Mouse (Mus musculus) limb, embryonic 11.5 days (tissue): ENCODE measurements around the gene Cdon. TPM values are rescaled to one million over a fixed set of nuclear protein-coding genes. Genes with fewer than 3 reads are reported as not detected.
A peak's percentile ranks its signal among the peaks of the same experiment; 100 is the strongest.

Experiments
- ATAC-seq: fragments of 200-750 bp; cut with Nextera tagmentation; 2 replicates; pipeline ENCODE4 v1.8.0; 2017; ENCODE audit warnings: low read depth; ENCODE audit not compliant: insufficient number of reproducible peaks, low FRiP score, low TSS enrichment
- DNase-seq: peaks from one replicate; pipeline ENCODE4 v3.0.0-alpha.2; 2015; ENCODE audit warnings: low spot score
- H3K27ac ChIP-seq: fragments of 300-500 bp; sonication (generic); replicated peaks from 2 replicates; pipeline ENCODE4 v1.5.1; 2014; ENCODE audit warnings: low read depth, mild to moderate bottlenecking, low read length
- H3K27me3 ChIP-seq: fragments of 300-500 bp; sonication (generic); 2 replicates; pipeline ENCODE4 v1.6.1; 2014; ENCODE audit warnings: mild to moderate bottlenecking, low read length, mixed read lengths; ENCODE audit not compliant: control insufficient read depth, insufficient read depth
- H3K36me3 ChIP-seq: fragments of 300-500 bp; sonication (generic); 2 replicates; pipeline ENCODE4 v1.6.1; 2014; ENCODE audit warnings: mild to moderate bottlenecking, low read length, moderate library complexity, mixed read lengths; ENCODE audit not compliant: control insufficient read depth, insufficient read depth
- H3K4me1 ChIP-seq: fragments of 300-500 bp; sonication (generic); 2 replicates; pipeline ENCODE4 v1.6.1; 2014; ENCODE audit warnings: low read length, mixed read lengths; ENCODE audit not compliant: control insufficient read depth, insufficient read depth
- H3K4me2 ChIP-seq: fragments of 300-500 bp; sonication (generic); 2 replicates; pipeline ENCODE4 v1.6.1; 2014; ENCODE audit warnings: low read depth, mild to moderate bottlenecking, moderate library complexity; ENCODE audit not compliant: severe bottlenecking
- H3K4me3 ChIP-seq: fragments of 300-500 bp; sonication (generic); 2 replicates; pipeline ENCODE4 v1.5.1; 2014; ENCODE audit warnings: low read depth, low read length
- H3K9ac ChIP-seq: fragments of 300-500 bp; sonication (generic); 2 replicates; pipeline ENCODE4 v1.6.1; 2014; ENCODE audit warnings: mild to moderate bottlenecking, low read length
- H3K9me3 ChIP-seq: fragments of 300-500 bp; sonication (generic); 2 replicates; pipeline ENCODE4 v1.6.1; 2016; ENCODE audit warnings: low read length; ENCODE audit not compliant: control insufficient read depth
- WGBS: fragments of 180-500 bp; shearing (Covaris S2); extraction: QIAGEN DNeasy Blood & Tissue Kit; methylation state at CpG from one replicate; pipeline ENCODE4 v1.1.7; 2014; 5-methylcytosine and 5-hydroxymethylcytosine counted together
- polyA plus RNA-seq: library from polyadenylated mRNA; unstranded; fragments of >200 nt; fragmentation: Nextera tagmentation; extraction: Ambion mirVana; gene quantifications from 2 replicates; pipeline ENCODE4 v1.2.1, GENCODE M21; 2014

The Cdon gene
- 10.9 and 11.8 TPM in 2 replicates for polyA plus RNA-seq

- Histone ChIP-seq H3K27ac (peak within 1 kb of the TSS; percentile 93), H3K9ac (peak within 1 kb of the TSS; percentile 96), H3K4me1 (peaks cover 26% of the 10 kb centered on the region), H3K4me2 (peak within 1 kb of the TSS; percentile 75), H3K27me3 (no peaks in the 10 kb centered on the region), H3K4me3 (peak within 1 kb of the TSS; percentile 97), H3K9me3 (no peaks in the 10 kb centered on the region), H3K36me3 (no peaks in the 10 kb centered on the region)
- ATAC-seq = peak; percentile 94
- under 1% methylated on average over 84 of the region's 97 CpGs for WGBS
- DNase-seq = peak; percentile 91
Measured at GRCm38 (mm10) chr9:35420805-35421719, at the start of gene Cdon. Gene Cdon (plus strand): TSS chr9:35421128.

GRCm38 (mm10) chr9:35372324-35373101, 48.4 kb upstream of the Cdon start:
- Histone ChIP-seq H3K27me3 (no peaks in the 10 kb centered on the region), H3K9ac (no peak overlapping the region), H3K27ac (no peak overlapping the region), H3K4me3 (no peak overlapping the region), H3K4me2 (no peak overlapping the region), H3K4me1 (no peaks in the 10 kb centered on the region; the same call in 1 of the 2 replicates), H3K9me3 (no peaks in the 10 kb centered on the region), H3K36me3 (no peaks in the 10 kb centered on the region)
- peak; percentile 31; the same call in 1 of the 2 replicates for ATAC-seq
- 51% methylated on average over 9 of the region's 9 CpGs for whole genome bisulfite sequencing
- DNase-seq = peak; percentile 48

- H3K27me3 ChIP-seq = no peaks in the 10 kb centered on the region
- WGBS = 70% methylated on average over 2 of the region's 2 CpGs
- H3K27ac ChIP-seq = no peak overlapping the region
- no peaks in the 10 kb centered on the region; the same call in 1 of the 2 replicates for H3K9me3 ChIP-seq
- H3K4me3 ChIP-seq = no peak overlapping the region
- H3K9ac ChIP-seq = no peak overlapping the region
- H3K4me1 ChIP-seq = peaks cover 7% of the 10 kb centered on the region; the same call in 1 of the 2 replicates
- DNase-seq (no peak), ATAC-seq (no peak)
- H3K36me3 ChIP-seq = no peaks in the 10 kb centered on the region
- no peak overlapping the region for H3K4me2 ChIP-seq
Measured at GRCm38 (mm10) chr9:35377916-35378315, 43.0 kb upstream of the Cdon start.

- no peaks in the 10 kb centered on the region for H3K27me3 ChIP-seq
- 16% methylated on average over 3 of the region's 3 CpGs for WGBS
- H3K4me3 ChIP-seq = no peak overlapping the region
- H3K4me1 ChIP-seq = peaks cover 7% of the 10 kb centered on the region; the same call in 1 of the 2 replicates
- H3K4me2 ChIP-seq = no peak overlapping the region
- H3K9ac ChIP-seq = no peak overlapping the region
- ATAC-seq (no peak), DNase-seq (no peak)
- H3K27ac ChIP-seq = no peak overlapping the region
- H3K9me3 ChIP-seq = no peaks in the 10 kb centered on the region; the same call in 1 of the 2 replicates
- H3K36me3 ChIP-seq = no peaks in the 10 kb centered on the region
Measured at GRCm38 (mm10) chr9:35378991-35379390, 41.9 kb upstream of the Cdon start.

- Histone ChIP-seq H3K4me2 (no peak overlapping the region), H3K27ac (no peak overlapping the region), H3K36me3 (no peaks in the 10 kb centered on the region), H3K27me3 (no peaks in the 10 kb centered on the region), H3K9ac (no peak overlapping the region), H3K4me3 (no peak overlapping the region), H3K9me3 (no peaks in the 10 kb centered on the region), H3K4me1 (peaks cover 14% of the 10 kb centered on the region)
- WGBS = 73% methylated on average over 7 of the region's 7 CpGs
- DNase-seq = no peak
- no peak for ATAC-seq
Measured at GRCm38 (mm10) chr9:35399896-35400295, 21.0 kb upstream of the Cdon start.

GRCm38 (mm10) chr9:35400398-35400797, 20.5 kb upstream of the Cdon start:
- H3K4me3 ChIP-seq = no peak overlapping the region
- no peak overlapping the region for H3K4me2 ChIP-seq
- ATAC-seq (no peak), DNase-seq (no peak)
- no peak overlapping the region for H3K9ac ChIP-seq
- H3K27ac ChIP-seq = no peak overlapping the region
- no peaks in the 10 kb centered on the region for H3K36me3 ChIP-seq
- no peaks in the 10 kb centered on the region for H3K9me3 ChIP-seq
- WGBS = 6% methylated on average over 7 of the region's 7 CpGs
- no peaks in the 10 kb centered on the region for H3K27me3 ChIP-seq
- H3K4me1 ChIP-seq = peaks cover 15% of the 10 kb centered on the region

- no peaks in the 10 kb centered on the region for H3K27me3 ChIP-seq
- no peak overlapping the region; the same call in 1 of the 2 replicates for H3K4me2 ChIP-seq
- H3K4me3 ChIP-seq = no peak overlapping the region
- no peaks in the 10 kb centered on the region for H3K36me3 ChIP-seq
- peaks cover 18% of the 10 kb centered on the region for H3K4me1 ChIP-seq
- no peaks in the 10 kb centered on the region for H3K9me3 ChIP-seq
- 5% methylated on average over 9 of the region's 9 CpGs for WGBS
- H3K27ac ChIP-seq = no peak overlapping the region
- H3K9ac ChIP-seq = no peak overlapping the region
- DNase-seq (no peak), ATAC-seq (no peak)
Measured at GRCm38 (mm10) chr9:35400831-35401230, 20.1 kb upstream of the Cdon start.

- no peak for DNase-seq
- Histone ChIP-seq H3K4me2 (no peak overlapping the region), H3K27ac (no peak overlapping the region), H3K4me3 (no peak overlapping the region), H3K36me3 (no peaks in the 10 kb centered on the region), H3K9ac (no peak overlapping the region), H3K27me3 (no peaks in the 10 kb centered on the region), H3K4me1 (peaks cover 18% of the 10 kb centered on the region), H3K9me3 (no peaks in the 10 kb centered on the region)
- 45% methylated on average over 4 of the region's 4 CpGs for WGBS
- no peak for ATAC-seq
Measured at GRCm38 (mm10) chr9:35402584-35402991, 18.3 kb upstream of the Cdon start.
